Mouse (Mus musculus) ES-E14 (cell line): ENCODE results near the gene Fgd6.

Experiments used
- CHD2 ChIP-seq: IDR thresholded peaks from 2 replicates; pipeline ENCODE4 v1.6.1; 2014; ENCODE audit warnings: mild to moderate bottlenecking, low read depth, low read length, inconsistent platforms
- HCFC1 ChIP-seq: IDR thresholded peaks from 2 replicates; pipeline ENCODE4 v1.6.1; 2012; ENCODE audit warnings: low read length, inconsistent platforms, borderline replicate concordance; ENCODE audit not compliant: insufficient read depth
- MAFK ChIP-seq: IDR thresholded peaks from 2 replicates; pipeline ENCODE4 v1.6.1; 2014; ENCODE audit warnings: mild to moderate bottlenecking, low read depth, low read length, inconsistent platforms; ENCODE audit not compliant: insufficient read depth

DNA sequence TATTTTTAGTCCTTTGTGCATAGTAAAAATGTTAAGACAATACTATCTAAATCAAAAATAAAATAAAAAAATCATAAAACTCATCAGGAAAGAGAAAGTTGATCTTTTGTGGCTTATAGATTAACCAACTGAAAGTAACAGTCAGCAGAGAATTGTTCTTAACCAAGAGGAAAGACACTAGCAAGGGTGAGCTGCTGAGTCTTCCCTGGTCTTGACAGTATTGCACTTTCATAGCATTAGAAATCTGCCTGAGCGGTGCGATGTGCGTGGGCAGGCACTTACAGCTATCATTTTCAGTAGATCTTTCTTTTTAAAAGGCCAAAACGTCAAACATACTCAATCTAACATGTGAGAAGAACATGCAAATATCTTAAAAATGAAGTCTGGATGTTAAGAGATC is 14.7 kb upstream of the Fgd6 start:
- no peak for TF ChIP-seq MAFK
- no peak for TF ChIP-seq HCFC1
- no peak for TF ChIP-seq CHD2
